Mouse (Mus musculus) stomach, embryonic 16.5 days (tissue): ENCODE measurements around the gene Bves. TPM values are rescaled to one million over a fixed set of nuclear protein-coding genes. Genes with fewer than 3 reads are reported as not detected.

Source experiments
- ATAC-seq: fragments of 200-750 bp; cut with Nextera tagmentation; 2 replicates; pipeline ENCODE4 v1.8.0; 2017; ENCODE audit warnings: moderate number of reproducible peaks, moderate TSS enrichment; ENCODE audit not compliant: insufficient read depth, low FRiP score
- H3K27ac ChIP-seq: fragments of 300-500 bp; sonication (generic); 2 replicates; pipeline ENCODE4 v1.5.1; 2014; ENCODE audit warnings: low read length
- H3K27me3 ChIP-seq: fragments of 300-500 bp; sonication (generic); 2 replicates; pipeline ENCODE4 v1.6.1; 2014; ENCODE audit warnings: low read length, control low read depth, mixed read lengths; ENCODE audit not compliant: control insufficient read depth, insufficient read depth
- H3K36me3 ChIP-seq: fragments of 300-500 bp; sonication (generic); 2 replicates; pipeline ENCODE4 v1.6.1; 2014; ENCODE audit warnings: low read length; ENCODE audit not compliant: control insufficient read depth, insufficient read depth
- H3K4me1 ChIP-seq: fragments of 300-500 bp; sonication (generic); 2 replicates; pipeline ENCODE4 v1.6.1; 2014; ENCODE audit warnings: low read length, control low read depth, mixed read lengths; ENCODE audit not compliant: control insufficient read depth, insufficient read depth
- H3K4me2 ChIP-seq: fragments of 300-500 bp; sonication (generic); 2 replicates; pipeline ENCODE4 v1.6.1; 2014; ENCODE audit warnings: low read depth, low read length, mixed read lengths
- H3K4me3 ChIP-seq: fragments of 300-500 bp; sonication (generic); replicated peaks from 2 replicates; pipeline ENCODE4 v1.5.1; 2014; ENCODE audit warnings: mild to moderate bottlenecking, low read length
- H3K9ac ChIP-seq: fragments of 300-500 bp; sonication (generic); 2 replicates; pipeline ENCODE4 v1.6.1; 2014; ENCODE audit warnings: low read length
- H3K9me3 ChIP-seq: fragments of 300-500 bp; sonication (generic); replicated peaks from 2 replicates; pipeline ENCODE4 v1.6.1; 2016; ENCODE audit warnings: low read length, control low read depth; ENCODE audit not compliant: control insufficient read depth
- WGBS: fragments of 180-500 bp; shearing (Covaris S2); extraction: QIAGEN DNeasy Blood & Tissue Kit; methylation state at CpG from one replicate; pipeline ENCODE4 v1.1.7; 2014; 5-methylcytosine and 5-hydroxymethylcytosine counted together
- polyA plus RNA-seq: library from polyadenylated mRNA; unstranded; fragments of >200 nt; fragmentation: Nextera tagmentation; extraction: Ambion mirVana; gene quantifications from 2 replicates; pipeline ENCODE4 v1.2.1, GENCODE M21; 2015

Bves gene
- polyA plus RNA-seq, 1 experiment from 2014 or later, result 8.1 TPM

DNA sequence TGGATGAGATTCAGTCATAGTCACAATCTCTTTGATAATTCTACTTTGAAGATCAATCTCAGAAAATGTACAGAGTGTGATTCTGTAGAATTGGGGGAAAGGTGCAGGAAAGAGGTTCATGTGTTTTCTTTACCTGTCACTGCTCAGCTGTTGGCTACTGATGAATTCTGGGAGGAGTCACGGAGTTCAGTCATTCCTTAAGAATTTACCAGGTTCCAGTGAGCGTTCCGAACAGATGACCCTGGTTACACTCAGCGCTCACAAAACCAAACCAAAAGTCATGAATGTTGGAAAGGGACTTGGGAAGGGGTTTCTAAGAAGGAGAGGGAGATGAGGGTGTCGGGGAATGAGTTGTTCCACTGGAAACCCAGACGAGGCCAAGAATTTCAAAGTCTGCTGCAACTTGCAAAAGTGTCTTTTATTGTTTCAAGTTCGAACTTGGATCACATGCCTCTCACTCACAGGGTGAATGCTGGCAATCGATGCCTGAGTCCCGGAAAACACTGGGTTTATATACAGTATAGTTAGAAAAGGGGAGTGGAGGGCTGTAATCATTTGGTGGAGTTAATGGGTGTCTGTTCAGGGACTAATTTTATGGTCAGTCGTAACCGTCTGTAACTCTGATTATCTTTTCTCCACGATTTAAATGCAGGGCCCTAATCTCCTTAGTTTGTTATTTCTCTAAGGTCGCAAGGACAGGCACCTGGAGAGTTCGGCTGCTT lies 32.1 kb upstream of the Bves start:
- Histone ChIP-seq H3K9ac (no peak overlapping the region), H3K36me3 (no peaks in the 10 kb centered on the region), H3K27me3 (no peaks in the 10 kb centered on the region), H3K9me3 (no peaks in the 10 kb centered on the region), H3K4me1 (no peaks in the 10 kb centered on the region), H3K4me3 (no peak overlapping the region), H3K27ac (no peak overlapping the region), H3K4me2 (no peak overlapping the region)
- ATAC-seq, result no peak
- WGBS, result 44% methylated on average over 14 of the region's 14 CpGs

DNA sequence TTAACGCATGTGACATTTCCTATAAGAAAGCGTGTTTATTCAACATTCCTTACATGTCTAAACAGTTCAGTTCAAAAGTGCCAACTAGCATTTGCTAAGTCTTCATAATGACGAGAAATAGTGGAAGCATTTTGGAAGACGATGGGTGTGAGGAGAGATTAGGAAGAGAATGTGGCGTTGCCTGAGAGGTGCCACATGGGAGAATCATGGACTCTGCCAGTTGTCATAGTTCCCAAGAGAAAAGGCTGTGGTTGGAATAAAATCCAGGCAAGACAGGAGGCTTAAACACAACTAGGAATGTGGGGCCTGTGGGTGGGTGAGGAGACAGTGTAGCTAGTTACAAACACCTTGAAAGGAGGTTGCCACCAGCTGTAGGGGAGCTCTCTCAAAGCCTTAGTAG lies 30.4 kb upstream of the Bves start:
- Histone ChIP-seq H3K36me3 (no peaks in the 10 kb centered on the region), H3K9me3 (no peaks in the 10 kb centered on the region), H3K27me3 (no peaks in the 10 kb centered on the region), H3K4me1 (no peaks in the 10 kb centered on the region), H3K4me3 (no peak overlapping the region), H3K4me2 (no peak overlapping the region), H3K9ac (no peak overlapping the region), H3K27ac (no peak overlapping the region)
- 71% methylated on average over 5 of the region's 5 CpGs for WGBS
- ATAC-seq, result no peak

DNA sequence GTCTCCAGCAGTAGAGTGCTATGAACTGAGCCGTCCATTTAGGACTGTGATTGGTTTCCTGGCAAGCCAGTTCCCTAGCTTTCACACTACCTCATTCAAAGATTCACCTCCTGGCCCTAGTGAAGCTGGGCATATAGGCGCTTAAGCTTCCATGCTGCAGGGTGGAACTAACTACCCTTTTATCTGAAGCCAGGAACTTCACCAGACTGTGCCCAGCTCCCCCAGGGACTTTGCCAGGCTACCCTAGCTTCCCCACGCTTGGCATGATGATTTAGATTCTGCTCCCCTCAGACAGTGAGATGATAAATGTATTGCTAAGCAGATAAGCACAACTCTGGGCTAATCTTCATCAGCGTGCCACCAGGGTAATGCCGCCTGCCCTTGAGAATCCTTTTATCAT lies 24.4 kb upstream of the Bves start:
- WGBS, result 75% methylated on average over 5 of the region's 5 CpGs
- H3K9ac ChIP-seq, result no peak overlapping the region
- no peaks in the 10 kb centered on the region for H3K27me3 ChIP-seq
- no peak for ATAC-seq
- H3K4me1 ChIP-seq, result no peaks in the 10 kb centered on the region
- no peak overlapping the region for H3K4me3 ChIP-seq
- H3K4me2 ChIP-seq, result no peak overlapping the region
- H3K9me3 ChIP-seq, result no peaks in the 10 kb centered on the region
- H3K27ac ChIP-seq, result no peak overlapping the region
- no peaks in the 10 kb centered on the region for H3K36me3 ChIP-seq

- Histone ChIP-seq H3K27me3 (no peaks in the 10 kb centered on the region), H3K4me3 (no peak overlapping the region), H3K9ac (no peak overlapping the region), H3K36me3 (no peaks in the 10 kb centered on the region), H3K4me2 (no peak overlapping the region), H3K27ac (no peak overlapping the region), H3K4me1 (no peaks in the 10 kb centered on the region), H3K9me3 (no peaks in the 10 kb centered on the region)
- 69% methylated on average over 7 of the region's 7 CpGs for WGBS
- ATAC-seq, result no peak
Measured at GRCm38 (mm10) chr10:45311624-45312023, 23.9 kb upstream of the Bves start.

DNA sequence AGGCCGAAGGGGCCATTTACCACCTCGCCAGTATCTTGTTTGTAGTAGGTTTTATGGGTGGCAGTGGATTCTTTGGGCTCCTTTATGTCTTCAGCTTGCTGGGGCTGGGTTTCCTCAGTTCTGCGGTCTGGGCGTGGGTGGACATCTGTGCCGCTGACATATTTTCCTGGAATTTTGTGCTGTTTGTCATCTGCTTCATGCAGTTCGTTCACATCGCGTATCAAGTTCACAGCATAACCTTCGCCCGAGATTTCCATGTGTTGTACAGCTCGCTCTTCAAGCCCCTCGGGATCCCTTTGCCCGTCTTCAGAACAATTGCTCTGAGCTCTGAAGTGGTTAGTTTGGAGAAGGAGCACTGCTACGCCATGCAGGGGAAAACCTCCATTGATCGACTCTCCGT lies 20.7 kb upstream of the Bves start:
- no peak overlapping the region for H3K4me3 ChIP-seq
- no peak overlapping the region for H3K9ac ChIP-seq
- WGBS, result 89% methylated on average over 16 of the region's 16 CpGs
- H3K4me2 ChIP-seq, result no peak overlapping the region
- H3K4me1 ChIP-seq, result no peaks in the 10 kb centered on the region
- H3K9me3 ChIP-seq, result no peaks in the 10 kb centered on the region
- no peak for ATAC-seq
- no peak overlapping the region for H3K27ac ChIP-seq
- H3K36me3 ChIP-seq, result no peaks in the 10 kb centered on the region
- H3K27me3 ChIP-seq, result no peaks in the 10 kb centered on the region

GRCm38 (mm10) chr10:45318922-45319321 lies 16.6 kb upstream of the Bves start:
- Histone ChIP-seq H3K36me3 (no peaks in the 10 kb centered on the region), H3K27me3 (no peaks in the 10 kb centered on the region), H3K4me3 (no peak overlapping the region), H3K4me2 (no peak overlapping the region), H3K9me3 (no peaks in the 10 kb centered on the region), H3K9ac (no peak overlapping the region), H3K4me1 (no peaks in the 10 kb centered on the region), H3K27ac (no peak overlapping the region)
- WGBS, result 80% methylated on average over 5 of the region's 5 CpGs
- no peak for ATAC-seq

DNA sequence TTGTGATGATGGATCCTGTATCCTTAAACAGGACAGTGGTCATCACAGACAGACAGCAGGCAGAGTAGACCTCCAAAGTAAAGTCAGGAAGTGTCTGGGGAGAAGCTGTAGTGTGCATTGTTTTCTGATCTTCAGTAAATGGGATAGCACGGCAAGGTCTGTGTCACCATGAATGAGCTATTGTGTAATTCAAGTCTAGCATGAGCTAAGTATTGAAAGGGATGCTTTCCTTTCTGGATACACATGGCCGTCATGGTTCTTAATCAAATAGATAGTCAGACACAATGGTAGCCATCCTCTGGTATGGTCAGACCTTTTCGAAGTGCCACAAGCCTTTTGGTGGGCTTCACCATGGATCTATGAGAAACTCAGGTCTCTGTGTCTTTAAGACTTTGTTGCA lies 15.3 kb upstream of the Bves start:
- no peak overlapping the region for H3K4me2 ChIP-seq
- H3K4me3 ChIP-seq, result no peak overlapping the region
- no peak overlapping the region for H3K27ac ChIP-seq
- H3K27me3 ChIP-seq, result no peaks in the 10 kb centered on the region
- H3K4me1 ChIP-seq, result no peaks in the 10 kb centered on the region
- ATAC-seq, result no peak
- H3K9ac ChIP-seq, result no peak overlapping the region
- 81% methylated on average over 3 of the region's 3 CpGs for WGBS
- H3K9me3 ChIP-seq, result no peaks in the 10 kb centered on the region
- H3K36me3 ChIP-seq, result no peaks in the 10 kb centered on the region

DNA sequence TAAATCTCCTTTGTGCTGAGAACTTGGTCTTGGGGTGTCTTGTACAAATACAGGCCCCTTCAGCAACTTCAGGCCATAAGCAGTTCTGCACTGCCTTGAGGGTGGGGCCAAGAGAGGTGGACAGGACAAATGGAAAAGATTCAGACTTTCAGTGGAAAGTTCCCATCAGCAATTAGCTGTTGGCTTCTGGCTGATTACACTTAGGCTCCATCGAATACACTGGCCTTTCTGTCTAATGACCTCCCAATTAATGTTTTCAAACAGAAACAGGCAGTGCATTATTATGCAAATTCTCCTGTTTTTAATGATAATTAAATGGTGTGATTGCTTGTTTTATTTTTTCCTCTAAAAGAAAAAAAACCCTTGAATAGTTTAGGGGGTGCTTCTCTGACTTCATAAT lies 11.4 kb upstream of the Bves start:
- ATAC-seq, result no peak
- no peaks in the 10 kb centered on the region for H3K4me1 ChIP-seq
- H3K4me2 ChIP-seq, result no peak overlapping the region
- H3K9me3 ChIP-seq, result no peaks in the 10 kb centered on the region
- no peaks in the 10 kb centered on the region for H3K27me3 ChIP-seq
- no peak overlapping the region for H3K4me3 ChIP-seq
- H3K36me3 ChIP-seq, result no peaks in the 10 kb centered on the region
- 66% methylated on average over 1 of the region's 1 CpGs for WGBS
- H3K9ac ChIP-seq, result no peak overlapping the region
- no peak overlapping the region for H3K27ac ChIP-seq

DNA sequence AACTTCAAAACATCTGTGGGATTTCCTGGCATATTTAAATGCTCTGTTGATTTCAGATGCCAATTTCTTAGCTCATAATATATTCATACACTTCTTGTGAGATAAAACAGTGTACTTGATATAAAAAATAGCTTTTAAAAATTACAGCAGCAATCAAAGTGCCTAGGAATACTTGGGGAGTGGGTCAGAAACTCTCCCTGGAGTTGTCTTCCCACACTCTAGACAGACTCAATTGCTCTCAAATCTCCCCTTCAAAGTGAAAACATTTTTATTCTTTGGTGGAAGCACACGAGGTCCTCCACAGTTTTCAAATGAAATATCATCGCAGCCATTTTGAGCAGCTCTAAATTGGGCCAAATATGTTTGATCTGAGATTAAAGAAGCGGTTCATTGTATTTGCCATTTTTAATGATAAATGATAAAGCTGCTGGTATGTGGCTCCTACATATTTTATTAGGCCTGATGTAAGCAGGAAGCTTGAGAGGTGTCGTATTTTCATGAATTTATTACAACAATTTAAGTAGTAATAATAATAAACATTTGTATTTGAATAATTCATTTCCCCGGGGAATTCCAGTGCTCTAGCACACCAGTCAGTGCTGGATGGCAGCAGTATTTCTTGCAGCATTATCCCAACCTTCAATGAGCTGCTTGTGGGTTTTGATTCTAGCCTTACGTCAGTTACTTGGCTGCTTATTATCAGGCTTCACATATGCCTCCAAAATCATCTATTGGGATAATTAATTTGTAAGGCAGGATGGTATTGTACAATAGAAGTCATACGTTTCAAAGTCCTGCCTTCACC lies 7.2 kb upstream of the Bves start:
- Histone ChIP-seq H3K27me3 (no peaks in the 10 kb centered on the region; the same call in 1 of the 2 replicates), H3K4me3 (no peak overlapping the region), H3K9me3 (no peaks in the 10 kb centered on the region), H3K36me3 (no peaks in the 10 kb centered on the region), H3K4me2 (no peak overlapping the region), H3K27ac (no peak overlapping the region), H3K9ac (no peak overlapping the region), H3K4me1 (no peaks in the 10 kb centered on the region)
- ATAC-seq, result no peak
- 66% methylated on average over 7 of the region's 7 CpGs for WGBS
